Mouse (Mus musculus): Measurements from ENCODE around the gene Mdm4.

- TF ChIP-seq CHD2 (IDR thresholded peaks at IDR 0.05; ENCODE audit: low read depth, low read length) (no peak), ZC3H11A (IDR thresholded peaks at IDR 0.05; ENCODE audit: borderline replicate concordance, low read depth, low read length) (no peak), MAFK (IDR thresholded peaks at IDR 0.05; ENCODE audit: insufficient read depth, low read depth, low read length) (no peak), HCFC1 (IDR thresholded peaks at IDR 0.05; ENCODE audit: borderline replicate concordance, insufficient read depth, low read length) (no peak), ZNF384 (IDR thresholded peaks at IDR 0.05; ENCODE audit: low read depth, low read length) (no peak)
These were observed 39.6 kb downstream of the Mdm4 start for GRCm38 (mm10) chr1:132990733-132991132.

All from ES-E14 (cell line).